Mouse (Mus musculus) spleen, adult 18-20 months (tissue): ENCODE results near the gene Slfn4.
"Not testable (repeated sequence)": the region's sequence is repeated elsewhere in the genome, so short reads cannot be mapped to it uniquely, and the experiment has no call there.

Experiments used
- DNase-seq, 2 experiments: peaks; one replicate each; pipeline ENCODE4 v3.0.0; 2022; ENCODE audit warnings: mixed read lengths in 2 of 2

The Slfn4 gene

DNA sequence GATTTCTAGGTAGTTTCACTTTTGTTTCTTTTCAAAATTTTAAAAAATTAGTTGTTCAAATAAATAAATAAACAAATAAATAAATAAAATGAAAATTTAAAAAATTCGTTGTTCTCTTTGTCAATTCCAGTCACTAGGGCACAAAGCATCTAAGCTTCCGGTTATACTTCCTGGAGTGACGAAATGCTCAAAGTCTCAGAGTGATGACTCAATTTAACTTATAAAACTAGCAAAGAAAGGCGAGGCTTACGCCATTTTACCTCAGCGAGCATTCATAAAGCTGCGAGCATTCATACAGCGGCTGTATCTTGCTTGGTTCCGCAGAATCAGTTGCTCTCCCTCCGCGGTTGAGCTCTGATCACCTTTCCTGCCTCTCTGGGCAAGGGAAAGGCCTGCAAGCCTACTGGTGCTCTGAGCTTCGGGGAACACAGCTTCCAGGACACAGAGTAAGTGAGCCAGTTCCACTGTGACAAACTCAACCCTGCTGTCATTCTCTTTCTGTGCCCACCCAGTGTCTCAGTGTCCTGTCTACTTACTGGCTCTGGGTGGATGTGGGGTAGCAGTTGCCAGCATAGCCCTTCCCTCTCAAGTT, at the start of gene Slfn4:
TSS of gene Slfn4 (plus strand) at position 239 of the 592 bp plus-strand sequence.
- DNase-seq, result no peak

GRCm38 (mm10) chr11:83125633-83126032, 49.4 kb upstream of the Slfn4 start:
- DNase-seq, result not testable (repeated sequence)

- not testable (repeated sequence) for DNase-seq
These were observed 37.7 kb upstream of the Slfn4 start for GRCm38 (mm10) chr11:83137253-83137652.

DNA sequence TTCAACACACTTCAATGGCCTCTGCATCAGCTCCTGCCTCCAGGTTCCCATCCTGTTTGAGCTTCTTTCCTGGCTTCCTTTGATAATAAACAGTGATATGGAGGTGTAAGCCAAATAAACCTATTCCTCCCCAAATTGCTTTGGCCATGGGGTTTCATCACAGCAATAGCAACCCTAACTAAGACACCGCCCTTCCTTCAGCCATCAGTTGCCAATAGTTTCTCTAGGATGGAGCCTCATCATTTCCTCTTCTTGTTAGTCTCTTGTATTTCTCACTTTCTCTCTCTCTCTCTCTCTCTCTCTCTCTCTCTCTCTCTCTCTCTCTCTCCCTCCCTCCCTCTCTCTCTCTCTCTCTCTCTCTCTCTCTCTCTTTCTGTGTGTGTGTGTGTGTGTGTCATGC, 26.0 kb upstream of the Slfn4 start:
- DNase-seq, result not testable (repeated sequence)

- DNase-seq, result peak; percentile 35 to 49
These were observed 16.3 kb downstream of the Slfn4 start, which contains the start of gene Slfn3 for GRCm38 (mm10) chr11:83191134-83191893. Gene Slfn3, plus strand, starts transcription at chr11:83191330.

DNA sequence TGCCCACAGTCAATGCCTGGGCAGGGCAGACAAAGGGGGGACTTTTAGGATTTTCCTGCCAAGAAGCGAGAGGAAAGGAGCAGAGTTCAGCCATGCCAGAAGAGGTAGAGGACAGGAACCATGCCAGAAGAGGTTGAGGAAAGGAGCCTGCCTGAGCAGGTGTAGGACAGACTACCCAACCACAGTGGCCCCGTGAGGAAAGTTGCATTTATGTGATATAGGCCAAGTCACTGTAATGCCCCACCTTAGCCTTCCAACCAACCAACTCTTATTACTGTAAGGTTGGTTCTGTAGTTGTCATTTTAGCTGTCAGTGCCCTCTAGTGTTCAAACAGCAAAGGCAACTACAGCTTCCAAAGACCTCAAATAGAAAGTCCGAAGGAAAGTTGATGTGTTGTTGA, 17.0 kb downstream of the Slfn4 start:
- peak in 1 of 2 experiments; percentile 11 for DNase-seq

DNA sequence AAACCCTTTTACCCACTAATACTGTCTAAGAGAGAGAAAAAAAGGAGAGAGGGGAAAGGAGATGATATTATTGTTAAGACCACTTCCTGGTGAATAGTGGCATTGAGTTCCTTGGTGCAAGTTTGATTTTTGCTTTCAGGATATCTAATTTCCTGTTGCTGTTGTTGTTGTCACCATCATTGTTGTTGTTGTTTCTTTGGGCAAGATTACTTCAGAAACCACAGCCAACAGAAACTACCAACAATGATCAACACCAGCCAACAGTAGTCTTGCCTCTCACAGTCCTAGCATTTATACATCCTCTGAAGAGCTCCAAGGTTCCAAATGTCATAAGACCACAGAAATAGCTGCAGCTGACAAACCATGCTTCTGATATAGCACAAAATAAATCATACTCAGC, 30.0 kb downstream of the Slfn4 start:
- DNase-seq, result no peak

DNA sequence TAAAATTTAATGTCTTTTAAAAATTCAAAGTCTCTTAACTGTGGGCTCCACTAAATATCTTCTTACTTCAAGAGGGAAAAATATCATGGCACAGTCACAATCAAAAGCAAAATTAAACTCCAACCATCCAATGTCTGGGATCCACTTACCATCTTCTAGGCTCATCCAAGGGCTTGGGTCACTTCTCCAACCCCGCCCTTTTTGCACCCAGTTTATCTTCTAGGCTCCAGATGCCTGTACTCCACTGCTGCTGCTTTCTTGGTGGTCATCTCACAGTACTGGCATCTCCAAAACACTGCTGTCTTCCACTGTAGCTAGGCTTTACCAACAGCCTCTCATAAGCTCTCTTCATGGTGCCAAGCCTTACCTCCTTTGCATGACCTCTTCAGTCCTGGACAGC, 41.1 kb downstream of the Slfn4 start:
- DNase-seq, result no peak

DNA sequence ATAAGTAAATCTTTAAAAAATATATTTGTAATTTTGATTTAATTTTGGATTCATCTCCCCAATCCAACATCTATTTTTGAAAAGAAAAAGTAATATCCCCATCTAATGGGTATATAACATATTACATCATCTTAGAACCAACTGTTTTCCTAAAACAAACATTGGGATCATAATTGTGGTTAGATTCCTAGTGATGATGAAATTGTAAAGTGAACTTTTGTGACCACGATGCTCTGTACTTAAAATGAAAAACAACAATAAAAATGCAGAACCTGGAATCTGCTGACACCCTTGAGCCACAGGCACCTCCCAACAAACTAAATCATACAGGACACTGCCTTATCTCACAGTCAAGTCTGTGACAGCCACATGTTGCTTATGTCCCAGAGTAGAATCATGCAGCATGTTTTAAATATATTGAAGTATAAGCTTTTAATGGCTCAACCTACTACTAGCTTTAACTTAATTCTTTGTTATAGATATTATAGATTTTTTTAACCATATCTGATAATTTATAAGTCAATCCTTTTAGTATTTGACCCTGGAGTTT, 46.4 kb downstream of the Slfn4 start:
- no peak for DNase-seq

- peak; percentile 36 to 47 for DNase-seq
These were observed 48.4 kb downstream of the Slfn4 start for GRCm38 (mm10) chr11:83223367-83223766.

GRCm38 (mm10) chr11:83223793-83224192, 48.8 kb downstream of the Slfn4 start:
- DNase-seq, result not testable (repeated sequence)

DNA sequence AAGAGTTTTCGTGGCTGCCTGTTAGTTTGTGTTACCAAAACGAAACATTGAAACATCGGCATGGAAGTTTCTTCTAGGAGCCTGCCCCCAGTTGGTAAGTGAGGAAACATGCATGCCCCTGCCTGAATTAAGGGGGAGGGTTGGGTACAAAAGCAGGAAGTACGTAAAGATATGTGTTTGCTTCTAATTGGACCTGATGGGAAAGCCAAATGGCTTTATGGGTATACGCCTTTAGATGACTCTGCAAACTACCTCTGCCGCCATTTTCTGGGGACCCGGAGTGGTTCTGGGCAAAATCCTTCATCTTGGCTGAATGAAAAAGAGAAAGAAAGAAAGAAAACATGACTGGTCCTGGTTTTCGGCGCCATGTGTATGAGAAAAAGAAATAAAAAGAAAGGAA, 49.2 kb downstream of the Slfn4 start:
- DNase-seq, result peak; percentile 11 to 29

DNA sequence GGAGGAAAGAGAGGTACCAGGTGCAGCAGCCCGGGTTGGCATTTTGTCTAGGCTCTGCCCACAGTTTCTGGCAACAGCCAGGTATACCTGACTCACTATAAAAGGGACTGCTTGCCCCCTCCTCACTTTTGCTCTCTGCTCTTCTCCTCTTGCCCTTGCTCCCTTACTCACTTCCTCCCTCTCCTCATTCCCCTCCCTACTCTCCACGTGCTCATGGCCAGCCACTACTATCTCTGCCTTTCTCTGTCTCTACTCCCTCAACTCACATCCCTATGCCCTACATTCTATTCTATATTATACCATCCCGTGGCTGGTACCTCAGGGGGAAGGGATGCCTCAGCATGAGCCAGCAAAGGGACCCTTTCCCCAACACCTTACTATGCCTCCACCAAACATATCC, 49.8 kb downstream of the Slfn4 start:
- no peak for DNase-seq

- no peak for DNase-seq
These were observed 50.5 kb downstream of the Slfn4 start for GRCm38 (mm10) chr11:83225371-83225960.

DNA sequence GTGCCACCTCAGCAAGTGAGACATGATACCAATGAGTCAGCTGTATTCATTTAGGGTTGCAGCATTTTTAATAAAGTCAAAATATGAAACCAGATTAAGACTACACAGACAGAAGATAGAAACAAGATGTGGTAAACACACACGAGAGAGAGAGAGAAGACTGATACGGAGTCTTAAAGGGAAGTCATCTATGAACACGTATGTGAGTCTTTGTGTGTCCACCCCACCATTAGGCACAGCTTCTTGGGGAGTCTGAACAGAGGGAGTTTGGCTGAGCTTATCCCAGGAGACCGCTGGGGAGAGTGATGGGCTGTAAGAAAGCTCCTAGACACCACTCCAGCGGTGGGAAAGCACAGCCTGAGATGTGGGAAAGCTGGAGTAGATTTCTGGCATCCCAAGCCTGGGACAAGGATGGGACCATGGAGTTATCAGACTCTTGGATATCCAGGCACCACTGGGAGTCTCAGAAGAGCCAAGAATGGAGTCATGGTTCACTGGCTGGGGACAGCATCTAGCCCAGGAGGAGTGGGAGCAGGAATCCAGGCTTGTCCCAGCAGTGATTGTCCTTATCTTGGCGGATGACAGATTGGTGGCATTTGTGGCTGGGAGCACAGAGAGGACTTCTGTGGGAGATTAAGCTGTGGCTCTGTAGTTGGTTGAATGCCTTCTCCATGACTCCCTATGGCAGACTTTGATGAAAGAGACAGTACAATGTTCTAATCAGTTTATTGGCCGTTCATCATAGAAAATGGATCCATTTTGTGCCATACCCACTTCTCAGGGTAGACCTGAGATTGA, 53.1 kb downstream of the Slfn4 start:
- DNase-seq, result no peak

- peak in 1 of 2 experiments; percentile 16 for DNase-seq
These were observed 56.0 kb downstream of the Slfn4 start for GRCm38 (mm10) chr11:83230966-83231365.

DNA sequence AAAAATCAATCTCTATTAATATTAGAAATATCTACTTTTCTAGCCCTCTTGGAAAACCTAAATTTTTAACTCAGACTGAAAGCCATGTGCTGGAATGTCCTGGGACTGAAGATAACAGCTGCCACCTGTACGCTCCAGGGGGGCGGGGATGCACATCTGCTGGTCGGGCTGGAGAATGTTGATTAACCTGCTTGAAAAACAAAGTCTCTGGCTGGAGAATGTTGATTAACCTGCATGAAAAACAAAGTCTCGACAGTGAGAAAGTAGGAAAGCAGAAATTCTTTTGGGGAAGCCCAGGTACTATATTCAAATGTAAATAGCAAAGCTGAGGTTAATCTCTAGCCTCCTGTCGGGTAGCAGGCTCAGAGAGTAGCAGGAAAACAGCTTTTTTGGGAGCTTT, 58.6 kb downstream of the Slfn4 start:
- DNase-seq, result not testable (repeated sequence)

- not testable (repeated sequence) for DNase-seq
These were observed 62.4 kb downstream of the Slfn4 start for GRCm38 (mm10) chr11:83237390-83237789.

DNA sequence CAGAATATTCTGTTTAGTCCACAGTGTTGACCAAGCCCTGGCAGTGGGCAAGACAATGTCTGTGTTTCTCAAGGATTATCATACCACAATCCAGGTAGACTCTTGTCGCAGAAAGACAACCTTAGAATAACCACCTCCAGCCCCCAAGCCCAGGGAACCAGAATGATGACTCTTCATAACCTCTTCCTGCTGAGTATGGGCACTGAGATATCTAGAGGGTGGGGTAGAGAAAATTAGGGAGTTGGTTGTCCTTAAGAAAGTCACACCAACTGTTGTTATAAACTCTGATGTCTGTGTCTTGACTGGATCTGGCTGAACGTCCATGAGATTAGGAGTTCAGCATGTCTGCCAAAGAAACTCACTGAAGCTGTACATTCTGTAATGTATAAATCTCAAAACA, 63.4 kb downstream of the Slfn4 start:
- DNase-seq, result no peak

DNA sequence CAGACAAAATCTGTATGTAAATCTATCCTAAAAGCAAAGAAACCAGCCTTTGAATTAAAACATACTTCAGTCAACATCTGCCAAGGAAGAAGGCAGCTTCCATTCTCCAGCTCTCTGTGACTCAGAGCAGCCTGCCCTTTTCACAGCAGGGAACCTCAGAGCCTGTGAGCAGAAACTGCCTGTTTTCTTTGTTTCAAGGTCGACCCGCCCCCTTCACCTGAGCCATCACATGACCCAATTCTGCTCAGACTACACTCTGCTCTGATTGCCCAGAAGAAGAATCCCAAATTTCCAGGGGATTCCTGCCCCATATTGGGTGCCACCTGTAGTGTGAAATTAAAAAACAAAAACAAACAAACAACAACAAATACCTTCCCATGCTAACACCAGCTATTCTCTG, 64.8 kb downstream of the Slfn4 start:
- DNase-seq, result no peak
